Mouse (Mus musculus) MEL (cell line): Measurements from ENCODE around the gene Vmn1r223. TPM values are rescaled to one million over a fixed set of nuclear protein-coding genes. Genes with fewer than 3 reads are reported as not detected.
"Not testable (repeated sequence)": the region's sequence is repeated elsewhere in the genome, so short reads cannot be mapped to it uniquely, and the experiment has no call there.

Source experiments
- DNase-seq: peaks from one replicate; pipeline ENCODE4 v3.0.0; 2011; ENCODE audit warnings: low read depth, low spot score
- H3K27ac ChIP-seq: 2 replicates; pipeline ENCODE4 v1.5.1; 2012; ENCODE audit warnings: low read depth, mild to moderate bottlenecking, control low read depth, low read length, moderate library complexity; ENCODE audit not compliant: control insufficient read depth
- H3K27me3 ChIP-seq, 2 experiments: fragments of 150-350 bp in 1 of 2; sonication (generic) in 1 of 2; 2 replicates each; pipeline ENCODE4 v1.6.1; 2012; ENCODE audit warnings: low read length in 2 of 2, mild to moderate bottlenecking in 2 of 2, improper control_type of control experiment in 1 of 2, moderate library complexity in 1 of 2; ENCODE audit not compliant: insufficient read depth in 2 of 2, control insufficient read depth in 1 of 2
- H3K36me3 ChIP-seq, 2 experiments: 2 replicates each; pipeline ENCODE4 v1.6.1; 2012 to 2014; ENCODE audit warnings: low read length in 2 of 2, improper control_type of control experiment in 1 of 2, inconsistent platforms in 1 of 2, mild to moderate bottlenecking in 1 of 2; ENCODE audit not compliant: insufficient read depth in 2 of 2, control insufficient read depth in 1 of 2
- H3K4me1 ChIP-seq, 2 experiments: fragments of 150-350 bp in 1 of 2; sonication (generic) in 1 of 2; 2 replicates each; pipeline ENCODE4 v1.6.1; 2012; ENCODE audit warnings: low read length in 2 of 2, improper control_type of control experiment in 1 of 2, mild to moderate bottlenecking in 1 of 2; ENCODE audit not compliant: insufficient read depth in 2 of 2, control insufficient read depth in 1 of 2
- H3K4me3 ChIP-seq, 2 experiments: fragments of 150-350 bp in 1 of 2; sonication (generic) in 1 of 2; 2 replicates each; pipeline ENCODE4 v1.5.1; 2012; ENCODE audit warnings: low read depth in 2 of 2, low read length in 2 of 2, mild to moderate bottlenecking in 2 of 2, moderate library complexity in 2 of 2, control low read depth in 1 of 2, improper control_type of control experiment in 1 of 2; ENCODE audit not compliant: control insufficient read depth in 1 of 2, insufficient read depth in 1 of 2
- H3K79me2 ChIP-seq: 2 replicates; pipeline ENCODE4 v1.6.1; 2012; ENCODE audit warnings: mild to moderate bottlenecking, low read length, moderate library complexity; ENCODE audit not compliant: control insufficient read depth, poor library complexity, insufficient read depth
- H3K9ac ChIP-seq: 2 replicates; pipeline ENCODE4 v1.6.1; 2012; ENCODE audit warnings: low read depth, mild to moderate bottlenecking, control low read depth, low read length, moderate library complexity; ENCODE audit not compliant: control insufficient read depth, poor library complexity, severe bottlenecking
- H3K9me3 ChIP-seq: fragments of 150-350 bp; sonication (generic); replicated peaks from 2 replicates; pipeline ENCODE4 v1.6.1; 2012; ENCODE audit warnings: mild to moderate bottlenecking, low read length, improper control_type of control experiment, moderate library complexity; ENCODE audit not compliant: insufficient read depth
- HCFC1 ChIP-seq: IDR thresholded peaks from 2 replicates; pipeline ENCODE4 v1.6.1; 2012; ENCODE audit warnings: low read depth, mild to moderate bottlenecking, inconsistent platforms, low read length, improper control_type of control experiment, moderate library complexity
- KAT2A ChIP-seq: conservative IDR thresholded peaks from 2 replicates; pipeline ENCODE4 v1.6.1; 2012; ENCODE audit warnings: low read depth, low read length, improper control_type of control experiment, inconsistent platforms
- MYB ChIP-seq: IDR thresholded peaks from 2 replicates; pipeline ENCODE4 v1.6.1; 2011; ENCODE audit warnings: mild to moderate bottlenecking, low read depth, low read length, improper control_type of control experiment
- NELFE ChIP-seq: IDR thresholded peaks from 2 replicates; pipeline ENCODE4 v1.6.1; 2011; ENCODE audit warnings: low read depth, low read length, improper control_type of control experiment
- ZNF384 ChIP-seq: IDR thresholded peaks from 2 replicates; pipeline ENCODE4 v1.6.1; 2012; ENCODE audit warnings: low read depth, mild to moderate bottlenecking, inconsistent platforms, low read length, improper control_type of control experiment
- polyA plus RNA-seq, 2 experiments: library from polyadenylated mRNA; stranded (reverse) in 1 of 2; unstranded in 1 of 2; fragments of >175 nt in 1 of 2; fragments of >200 nt in 1 of 2; gene quantifications; 2 replicates each; pipeline versions ENCODE4 v1.2.1 to v1.2.4; 2012; ENCODE audit warnings: low replicate concordance in 2 of 2, low read depth in 1 of 2; ENCODE audit not compliant: insufficient read length in 2 of 2, insufficient read depth in 1 of 2, missing spikeins in 1 of 2
- total RNA-seq: library from RNA; depleted of rRNA; stranded (reverse); fragments of 300-350 nt; gene quantifications from 2 replicates; pipeline ENCODE4 v1.2.3, GENCODE M21; 2012; rRNA removed

Gene Vmn1r223
- total RNA-seq: not detected in 2 replicates
- not detected for polyA plus RNA-seq

- H3K9ac ChIP-seq, H3K9me3 ChIP-seq, H3K79me2 ChIP-seq, DNase-seq, H3K36me3 ChIP-seq, H3K4me1 ChIP-seq, H3K4me3 ChIP-seq, H3K27ac ChIP-seq, H3K27me3 ChIP-seq: not testable (repeated sequence)
Observed at GRCm38 (mm10) chr13:23246834-23247233, at the start of gene Vmn1r223. Gene Vmn1r223, plus strand, starts transcription at chr13:23247134.

DNA sequence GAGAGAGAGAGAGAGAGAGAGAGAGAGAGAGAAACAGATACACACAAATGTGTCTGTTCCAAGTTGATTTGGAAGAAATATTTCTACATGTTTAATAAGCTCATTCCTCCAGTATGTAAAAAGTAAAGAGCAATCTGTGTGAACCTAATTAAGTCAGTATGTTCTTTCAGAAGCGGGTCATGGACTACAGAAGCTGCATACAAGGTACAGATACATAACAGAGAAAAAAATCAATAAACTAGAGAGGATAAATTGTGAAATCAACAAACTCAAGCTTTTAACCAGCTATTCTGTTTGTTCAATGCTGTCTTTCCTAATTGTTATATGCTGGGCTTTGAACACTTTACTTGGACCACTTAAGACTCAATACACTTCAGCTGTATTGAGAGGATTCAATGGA is 43.0 kb upstream of the Vmn1r223 start:
- not testable (repeated sequence) for H3K9me3 ChIP-seq, H3K27me3 ChIP-seq, H3K4me1 ChIP-seq, H3K27ac ChIP-seq, H3K4me3 ChIP-seq, DNase-seq, H3K79me2 ChIP-seq, H3K36me3 ChIP-seq, H3K9ac ChIP-seq

GRCm38 (mm10) chr13:23213827-23214226 is 33.1 kb upstream of the Vmn1r223 start, which contains the start of gene Vmn1r221:
Gene Vmn1r221, plus strand, starts transcription at chr13:23214127.
- H3K9me3 ChIP-seq, H3K79me2 ChIP-seq, DNase-seq, H3K27ac ChIP-seq, H3K4me3 ChIP-seq, H3K4me1 ChIP-seq, H3K36me3 ChIP-seq, H3K27me3 ChIP-seq, H3K9ac ChIP-seq: not testable (repeated sequence)

- H3K4me1 ChIP-seq, H3K27me3 ChIP-seq, H3K4me3 ChIP-seq, DNase-seq, H3K79me2 ChIP-seq, H3K27ac ChIP-seq, H3K9me3 ChIP-seq, H3K36me3 ChIP-seq, H3K9ac ChIP-seq: not testable (repeated sequence)
Observed at GRCm38 (mm10) chr13:23235847-23236246, 11.1 kb upstream of the Vmn1r223 start, which contains the start of gene Vmn1r222. Gene Vmn1r222, minus strand, starts transcription at chr13:23235947.

DNA sequence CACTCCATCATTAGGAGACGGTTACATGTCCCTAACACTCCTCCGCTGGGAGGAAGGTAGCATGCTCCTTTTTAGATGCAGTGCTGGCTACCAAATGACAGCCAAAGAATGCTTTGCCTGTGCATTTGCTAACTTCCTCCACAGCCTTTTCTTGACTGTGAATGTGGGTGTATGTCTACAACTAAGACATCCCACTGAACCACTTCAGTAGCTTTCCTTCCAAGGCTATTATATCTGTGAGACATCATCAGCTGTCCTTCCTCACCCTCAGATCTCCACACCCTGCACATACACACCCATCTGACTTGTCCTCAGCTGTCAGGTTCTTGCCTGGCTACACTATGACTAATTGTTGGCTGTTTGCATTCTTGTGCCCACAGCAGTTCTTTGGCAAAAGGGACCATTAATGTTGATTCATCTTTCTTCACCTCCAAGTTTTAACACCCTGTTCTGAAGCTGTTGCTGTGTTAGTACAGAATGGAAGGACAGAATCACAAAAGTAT is 11.7 kb downstream of the Vmn1r223 start:
- H3K9me3 ChIP-seq: no peaks in the 10 kb centered on the region
- no peak overlapping the region for H3K9ac ChIP-seq
- no peak for TF ChIP-seq ZNF384
- TF ChIP-seq NELFE: no peak
- no peak for TF ChIP-seq KAT2A
- TF ChIP-seq HCFC1: no peak
- TF ChIP-seq MYB: no peak
- TF ChIP-seq, all 39 proteins: peak for 0
- Histone ChIP-seq H3K36me3 (no peaks in the 10 kb centered on the region), H3K79me2 (no peaks in the 10 kb centered on the region), H3K27me3 (no peaks in the 10 kb centered on the region; a peak in 1 of 4 replicates), H3K27ac (no peak overlapping the region), H3K4me1 (no peaks in the 10 kb centered on the region), H3K4me3 (no peak overlapping the region)
- no peak for DNase-seq

DNA sequence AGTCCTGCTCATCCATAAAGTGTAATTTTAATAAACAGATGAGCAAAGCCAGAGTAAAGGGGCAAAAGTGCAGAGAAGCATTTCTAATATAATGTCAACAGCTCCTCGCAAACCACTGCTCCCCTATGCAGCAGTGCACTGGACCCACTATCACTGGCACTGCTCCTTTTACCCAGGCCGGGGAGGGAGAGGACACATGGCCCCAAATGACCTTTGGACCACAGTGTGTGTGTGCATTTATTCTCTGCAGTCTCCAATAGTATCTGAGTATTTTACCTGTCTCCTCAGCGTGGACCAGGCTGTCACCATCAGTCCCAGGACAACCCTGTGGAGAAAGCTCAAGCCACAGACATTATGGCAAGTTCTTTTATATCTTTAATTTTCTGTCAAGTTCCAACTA is 21.7 kb downstream of the Vmn1r223 start:
- H3K27ac ChIP-seq, H3K27me3 ChIP-seq, H3K9me3 ChIP-seq, H3K9ac ChIP-seq, H3K4me3 ChIP-seq, H3K79me2 ChIP-seq, DNase-seq, H3K4me1 ChIP-seq, H3K36me3 ChIP-seq: not testable (repeated sequence)
